Mouse (Mus musculus) heart, adult 2 months (tissue): ENCODE data around the gene St3gal5. TPM values are rescaled to one million over a fixed set of nuclear protein-coding genes. Genes with fewer than 3 reads are reported as not detected.
"Not testable (repeated sequence)": the region's sequence is repeated elsewhere in the genome, so short reads cannot be mapped to it uniquely, and the experiment has no call there.

Experiments used
- DNase-seq, 2 experiments: peaks; one replicate each; pipeline ENCODE4 v3.0.0; 2021
- H3K27ac ChIP-seq: fragments of 200-600 bp; 2 replicates; pipeline ENCODE4 v1.8.1; 2022
- H3K27me3 ChIP-seq: fragments of 200-500 bp; 2 replicates; pipeline ENCODE4 v1.6.1; 2012; ENCODE audit warnings: mild to moderate bottlenecking, low read length, inconsistent platforms, mixed read lengths; ENCODE audit not compliant: control insufficient read depth, insufficient read depth
- H3K36me3 ChIP-seq: fragments of 200-500 bp; 2 replicates; pipeline ENCODE4 v1.6.1; 2012; ENCODE audit warnings: low read length, inconsistent platforms; ENCODE audit not compliant: control insufficient read depth, insufficient read depth
- H3K4me1 ChIP-seq: fragments of 200-500 bp; 2 replicates; pipeline ENCODE4 v1.6.1; 2011; ENCODE audit warnings: low read length; ENCODE audit not compliant: control insufficient read depth, insufficient read depth
- H3K4me3 ChIP-seq: fragments of 200-600 bp; 2 replicates; pipeline ENCODE4 v1.8.1; 2022
- H3K79me2 ChIP-seq: fragments of 200-500 bp; replicated peaks from 2 replicates; pipeline ENCODE4 v1.6.1; 2012; ENCODE audit warnings: mild to moderate bottlenecking, inconsistent platforms, low read length, moderate library complexity, mixed read lengths; ENCODE audit not compliant: control insufficient read depth, insufficient read depth
- H3K9ac ChIP-seq: fragments of 200-500 bp; 2 replicates; pipeline ENCODE4 v1.6.1; 2012; ENCODE audit warnings: low read depth, mild to moderate bottlenecking, control low read depth, inconsistent platforms, low read length, mixed read lengths
- CTCF ChIP-seq: fragments of 200-600 bp; IDR thresholded peaks from 2 replicates; pipeline ENCODE4 v1.8.1; 2022; ENCODE audit warnings: antibody characterized with exemption, mild to moderate bottlenecking, moderate library complexity
- EP300 ChIP-seq: fragments of 200-500 bp; IDR thresholded peaks from 2 replicates; pipeline ENCODE4 v1.6.1; 2011; ENCODE audit warnings: low read depth, low read length, control low read depth; ENCODE audit not compliant: insufficient read depth
- POLR2A ChIP-seq: fragments of 200-500 bp; IDR thresholded peaks from 2 replicates; pipeline ENCODE4 v1.6.1; 2011; ENCODE audit warnings: mild to moderate bottlenecking, low read depth, low read length, control low read depth; ENCODE audit not compliant: insufficient read depth
- WGBS: fragments of 180-500 bp; shearing (Covaris S2); methylation state at CpG from one replicate; pipeline ENCODE4 v1.1.7; 2018; 5-methylcytosine and 5-hydroxymethylcytosine counted together
- intact Hi-C: fragments of 180-260 bp; cut with DNase I; formaldehyde crosslinking; loops from one replicate; pipeline ENCODE4 v1.15.1; 2025
- polyA plus RNA-seq: library from polyadenylated mRNA; depleted of rRNA; stranded (reverse); fragments of >200 nt; gene quantifications from 2 replicates; pipeline ENCODE4 v1.2.3, GENCODE M21; 2012
- total RNA-seq, 2 experiments: library from RNA; stranded (reverse); gene quantifications; 2 replicates each; pipeline ENCODE4 v1.2.3; 2021

The St3gal5 gene
- total and polyA plus RNA-seq, 3 experiments, result 39.7 to 78.4 (median 67.6) TPM

DNA sequence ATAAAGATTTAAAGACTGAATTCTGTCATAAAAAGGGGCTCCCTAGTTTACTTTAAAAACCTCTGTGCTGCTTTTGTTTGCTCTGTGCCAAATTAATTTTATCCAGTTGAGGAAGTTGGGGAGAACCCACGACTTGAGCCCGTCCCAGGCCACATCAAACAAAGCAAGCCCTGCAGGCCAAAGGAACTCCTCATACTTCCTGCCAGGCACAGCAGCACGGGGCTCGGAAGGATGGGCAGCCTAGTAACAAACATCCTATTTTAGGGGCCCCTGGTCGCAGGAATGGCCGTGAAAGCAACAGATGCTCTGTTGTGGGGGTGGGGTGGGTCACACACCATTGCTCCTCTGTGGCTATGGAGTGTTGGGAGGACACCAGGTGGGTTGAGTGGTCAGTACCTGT lies 45.6 kb upstream of the St3gal5 start:
- peaks cover 1% of the 10 kb centered on the region; the same call in 1 of the 2 replicates for H3K27me3 ChIP-seq
- peaks cover 4% of the 10 kb centered on the region; the same call in 1 of the 2 replicates for H3K36me3 ChIP-seq
- H3K79me2 ChIP-seq, result no peaks in the 10 kb centered on the region
- 34% methylated on average over 6 of the region's 6 CpGs for WGBS
- intact Hi-C loops, result no loop called here
- H3K9ac ChIP-seq, result no peak overlapping the region
- H3K4me1 ChIP-seq, result peaks cover 10% of the 10 kb centered on the region
- no peak overlapping the region for H3K4me3 ChIP-seq
- no peak overlapping the region for H3K27ac ChIP-seq
- no peak for TF ChIP-seq EP300
- TF ChIP-seq CTCF, result no peak
- TF ChIP-seq POLR2A, result no peak
- DNase-seq, result peak in 1 of 2 experiments; percentile 9

DNA sequence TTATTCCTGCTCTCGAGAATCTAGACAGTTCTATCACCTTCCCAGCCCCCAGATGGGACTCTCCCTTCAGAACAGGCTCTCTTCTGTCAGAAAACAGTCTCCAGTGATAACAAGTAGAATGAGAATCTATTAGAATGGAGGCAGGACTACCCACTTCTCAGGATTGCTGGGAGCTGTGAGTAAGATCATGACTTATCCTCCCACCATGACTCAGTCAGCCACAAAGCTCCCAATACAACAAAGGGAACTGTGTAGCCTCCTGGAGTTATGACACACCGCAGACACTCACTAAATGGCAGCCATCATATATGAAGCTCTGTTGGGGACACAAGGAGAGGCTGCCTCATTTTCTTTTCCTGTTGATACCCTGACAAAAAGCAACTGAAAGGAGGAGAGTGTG lies 40.8 kb upstream of the St3gal5 start:
- intact Hi-C loops, result no loop called here
- no peak for TF ChIP-seq EP300
- H3K27me3 ChIP-seq, result peaks cover 1% of the 10 kb centered on the region; the same call in 1 of the 2 replicates
- H3K36me3 ChIP-seq, result no peaks in the 10 kb centered on the region
- no peaks in the 10 kb centered on the region for H3K79me2 ChIP-seq
- H3K9ac ChIP-seq, result no peak overlapping the region
- DNase-seq, result no peak
- 77% methylated on average over 2 of the region's 2 CpGs for WGBS
- peaks cover 3% of the 10 kb centered on the region for H3K4me1 ChIP-seq
- H3K27ac ChIP-seq, result no peak overlapping the region
- no peak overlapping the region for H3K4me3 ChIP-seq

DNA sequence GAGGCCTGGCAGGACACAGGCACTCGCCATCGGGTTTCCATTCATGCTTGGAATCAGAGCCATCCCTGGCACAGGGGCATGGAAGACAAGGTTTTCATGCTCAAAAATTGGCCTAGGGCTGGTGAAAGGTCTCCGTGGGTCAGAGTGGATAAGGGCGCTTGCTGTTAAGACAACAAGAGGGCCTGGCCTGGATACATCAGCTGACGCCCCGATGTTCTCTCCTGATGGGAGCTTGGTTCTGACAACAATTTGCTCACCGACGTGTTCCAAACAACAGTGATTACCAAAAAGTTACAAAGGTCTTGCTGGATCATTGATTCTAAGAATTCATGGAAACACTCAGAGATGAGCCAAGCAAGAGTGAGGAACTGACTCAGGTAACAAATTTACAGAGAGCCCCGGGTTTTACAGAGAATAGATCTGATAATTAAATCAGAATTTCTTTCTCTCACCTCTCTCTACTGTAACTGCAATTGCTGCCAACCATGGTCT lies 38.9 kb upstream of the St3gal5 start:
- Histone ChIP-seq H3K79me2 (no peaks in the 10 kb centered on the region), H3K4me1 (no peaks in the 10 kb centered on the region), H3K9ac (no peak overlapping the region), H3K36me3 (no peaks in the 10 kb centered on the region), H3K4me3 (no peak overlapping the region), H3K27me3 (no peaks in the 10 kb centered on the region), H3K27ac (no peak overlapping the region)
- 89% methylated on average over 9 of the region's 9 CpGs for WGBS
- intact Hi-C loops, result loop anchor here (1.0 kb wide), 1 partner anchor 58 kb away; no protein-coding TSS in a partner anchor
- DNase-seq, result no peak
- no peak for TF ChIP-seq CTCF
- TF ChIP-seq POLR2A, result no peak
- TF ChIP-seq EP300, result no peak

DNA sequence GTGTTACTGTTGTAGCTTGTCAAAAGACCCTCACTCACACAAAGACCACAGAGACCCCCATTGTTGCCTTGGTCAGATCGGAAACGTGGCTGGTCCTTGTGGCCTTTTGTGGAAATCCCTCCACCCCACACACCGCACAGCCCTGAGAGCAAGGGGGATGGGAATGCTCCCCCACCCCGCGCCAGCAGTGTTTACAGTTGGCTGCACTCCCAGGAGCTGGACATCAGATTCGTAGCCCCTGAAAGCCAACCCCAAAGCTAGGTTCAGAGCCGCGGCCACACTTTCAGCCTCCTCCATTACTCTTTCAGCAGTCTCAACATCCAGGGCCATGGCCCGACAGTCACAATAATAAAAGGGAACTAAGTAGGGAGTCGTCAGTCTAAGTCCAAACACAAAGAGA lies 36.7 kb upstream of the St3gal5 start:
- H3K4me1 ChIP-seq, DNase-seq, H3K4me3 ChIP-seq, H3K9ac ChIP-seq, H3K27me3 ChIP-seq, H3K27ac ChIP-seq, intact Hi-C loops, H3K36me3 ChIP-seq, H3K79me2 ChIP-seq: not testable (repeated sequence)
- WGBS, result 68% methylated on average over 10 of the region's 10 CpGs

DNA sequence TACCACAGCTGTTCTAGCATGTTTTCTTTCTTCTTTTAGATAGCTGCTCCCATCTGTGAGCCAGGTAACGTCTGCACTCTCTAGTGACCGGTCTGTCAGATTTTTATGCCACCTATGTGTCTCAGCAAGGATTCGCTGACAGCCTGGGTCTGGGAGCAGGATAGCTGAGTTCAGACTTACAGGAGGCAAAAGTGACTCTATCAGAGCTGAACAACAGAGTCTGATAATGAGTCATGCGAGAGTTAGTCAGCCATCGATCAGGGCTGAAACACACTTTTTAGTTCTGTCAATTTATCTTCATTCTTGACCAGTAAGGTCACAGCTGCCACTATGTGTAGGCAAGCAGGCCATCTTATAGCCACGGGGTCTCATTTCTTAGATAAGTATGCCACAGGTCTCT lies 33.7 kb upstream of the St3gal5 start:
- Histone ChIP-seq H3K36me3 (no peaks in the 10 kb centered on the region), H3K4me3 (no peak overlapping the region), H3K27me3 (no peaks in the 10 kb centered on the region), H3K27ac (no peak overlapping the region), H3K79me2 (no peaks in the 10 kb centered on the region), H3K9ac (no peak overlapping the region), H3K4me1 (no peaks in the 10 kb centered on the region)
- 74% methylated on average over 6 of the region's 6 CpGs for WGBS
- DNase-seq, result no peak
- intact Hi-C loops, result no loop called here
- TF ChIP-seq EP300, result no peak

DNA sequence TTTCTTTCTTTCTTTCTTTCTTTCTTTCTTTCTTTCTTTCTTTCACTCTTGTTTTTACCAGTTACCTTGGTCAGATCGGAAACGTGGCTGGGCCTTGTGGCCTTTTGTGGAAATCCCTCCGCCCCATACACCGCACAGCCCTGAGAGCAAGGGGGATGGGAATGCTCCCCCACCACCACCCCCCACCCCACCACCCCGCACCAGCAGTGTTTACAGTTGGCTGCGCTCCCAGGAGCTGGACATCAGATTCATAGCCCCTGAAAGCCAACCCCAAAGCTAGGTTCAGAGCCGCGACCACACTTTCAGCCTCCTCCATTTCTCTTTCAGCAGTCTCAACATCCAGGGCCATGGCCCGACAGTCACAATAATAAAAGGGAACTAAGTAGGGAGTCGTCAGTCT lies 31.4 kb upstream of the St3gal5 start:
- no peaks in the 10 kb centered on the region for H3K79me2 ChIP-seq
- H3K27me3 ChIP-seq, result no peaks in the 10 kb centered on the region
- H3K9ac ChIP-seq, result no peak overlapping the region
- intact Hi-C loops, result no loop called here
- H3K27ac ChIP-seq, result no peak overlapping the region
- 65% methylated on average over 9 of the region's 10 CpGs for WGBS
- no peak overlapping the region for H3K4me3 ChIP-seq
- TF ChIP-seq POLR2A, result no peak
- no peak for TF ChIP-seq CTCF
- no peak for TF ChIP-seq EP300
- H3K4me1 ChIP-seq, result peaks cover under 1% of the 10 kb centered on the region; the same call in 1 of the 2 replicates
- no peaks in the 10 kb centered on the region for H3K36me3 ChIP-seq
- no peak for DNase-seq
